Mouse (Mus musculus): ENCODE measurements around the gene Tcfl5.

The Tcfl5 gene

DNA sequence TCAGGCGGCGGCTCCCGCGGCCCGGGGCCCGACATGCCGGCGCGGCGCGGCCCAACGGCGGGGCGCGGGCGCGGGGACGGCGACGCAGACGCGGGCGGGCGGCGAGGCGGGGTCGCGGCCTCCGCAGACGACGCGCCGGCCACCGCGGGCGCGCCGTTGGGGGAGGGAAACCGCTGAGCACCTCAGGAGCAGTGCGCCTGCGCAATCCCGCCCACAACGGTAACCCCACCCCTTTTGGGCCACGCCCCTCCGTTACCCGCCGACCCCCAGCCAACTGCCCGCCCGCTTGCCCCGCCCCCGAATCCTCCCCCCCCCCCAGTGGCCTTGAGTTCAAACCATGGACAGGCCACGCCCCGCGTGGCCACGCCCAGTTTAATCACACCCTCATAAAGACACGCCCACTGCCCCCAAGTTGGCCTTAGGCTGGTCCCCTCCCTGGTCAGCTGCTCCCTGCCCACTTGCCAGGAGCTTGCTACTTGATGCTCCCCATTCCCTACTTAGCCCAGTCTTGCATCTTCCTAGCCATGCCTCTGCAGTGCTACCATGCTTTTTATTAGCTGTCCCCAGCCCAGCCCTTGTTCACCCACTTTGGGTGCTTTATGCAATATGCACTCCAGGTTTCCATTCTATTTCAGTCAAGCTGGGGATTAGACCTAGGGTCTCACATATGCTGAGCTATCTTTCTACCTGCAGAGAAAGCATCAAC, at the start of gene Tcfl5:
TSS of gene Tcfl5 (minus strand) at position 154 of the 706 bp plus-strand sequence.
- peak; percentile 66 for DNase-seq (ENCODE audit: low read depth, low spot score)

DNA sequence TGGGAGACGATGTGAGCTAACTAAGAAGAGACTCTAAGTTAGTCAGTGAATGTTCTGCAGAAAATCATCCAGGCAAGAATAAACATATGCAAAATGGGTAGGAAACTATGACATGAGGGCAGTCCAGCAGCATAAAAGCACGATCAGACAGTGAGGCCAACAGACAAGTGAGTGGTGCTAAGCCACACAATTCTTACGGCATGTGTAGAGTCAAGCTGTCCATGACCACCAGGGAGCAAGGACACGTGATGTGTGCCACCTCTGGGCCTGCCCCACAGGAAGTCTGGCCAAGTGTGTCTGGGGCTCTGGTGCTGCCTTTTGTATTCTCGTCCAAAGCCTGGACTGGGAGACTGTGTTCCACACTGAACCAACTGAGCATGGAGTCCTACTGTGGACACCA, 47.3 kb upstream of the Tcfl5 start:
- no peak for DNase-seq (ENCODE audit: low read depth, low spot score)

DNA sequence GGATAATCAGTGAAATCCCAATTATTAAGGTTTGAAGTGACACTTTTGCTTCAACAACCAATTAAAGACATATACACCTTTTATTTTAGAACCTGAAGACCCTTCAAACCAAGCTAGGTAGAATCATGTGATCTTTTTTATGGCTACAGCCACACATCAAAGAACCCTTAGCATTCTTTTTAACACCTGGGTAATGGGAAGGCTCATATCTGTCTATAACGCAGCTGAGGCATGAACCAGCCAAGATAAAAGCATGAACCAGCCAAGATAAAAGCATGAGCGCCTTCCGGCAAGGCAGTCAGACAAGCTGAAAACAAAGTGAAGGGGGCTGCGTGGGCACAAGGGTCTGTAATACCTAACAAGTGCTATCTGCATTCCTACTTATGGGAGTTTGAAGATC, 41.5 kb upstream of the Tcfl5 start:
- DNase-seq (ENCODE audit: low read depth, low spot score): no peak

- no peak for DNase-seq (ENCODE audit: low read depth, low spot score)
These were observed 41.0 kb upstream of the Tcfl5 start for GRCm38 (mm10) chr2:180683524-180683923.

GRCm38 (mm10) chr2:180681225-180681624, 38.7 kb upstream of the Tcfl5 start:
- DNase-seq (ENCODE audit: low read depth, low spot score): peak; percentile 53

DNA sequence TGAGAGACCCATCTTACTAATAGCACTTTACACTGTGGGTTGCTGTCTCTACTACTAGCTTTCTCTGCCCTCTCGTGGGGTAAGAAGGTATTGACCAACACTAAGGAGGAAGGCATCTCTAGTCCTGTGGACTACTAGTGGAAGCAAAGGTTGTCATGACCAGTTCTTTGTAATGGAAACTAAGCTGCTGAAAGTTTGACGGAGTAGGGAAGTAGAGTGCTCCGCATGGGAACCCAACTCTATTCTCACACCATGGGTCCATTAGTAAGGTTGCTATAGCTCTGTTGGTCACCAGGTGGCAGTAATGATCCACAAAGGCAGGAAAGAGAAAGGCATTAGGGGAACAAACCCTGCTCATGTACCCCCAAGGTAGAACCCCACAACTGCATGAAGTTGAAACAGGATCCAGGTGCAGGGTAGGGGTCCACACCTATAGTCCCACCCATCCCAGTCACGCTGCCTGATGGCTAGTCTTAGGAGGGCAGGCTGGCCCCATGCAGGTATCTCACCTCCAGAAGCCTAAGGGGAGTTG, 36.2 kb upstream of the Tcfl5 start:
- DNase-seq (ENCODE audit: low read depth, low spot score): peak; percentile 93

- DNase-seq (ENCODE audit: low read depth, low spot score): no peak
These were observed 34.2 kb upstream of the Tcfl5 start for GRCm38 (mm10) chr2:180676706-180677105.

DNA sequence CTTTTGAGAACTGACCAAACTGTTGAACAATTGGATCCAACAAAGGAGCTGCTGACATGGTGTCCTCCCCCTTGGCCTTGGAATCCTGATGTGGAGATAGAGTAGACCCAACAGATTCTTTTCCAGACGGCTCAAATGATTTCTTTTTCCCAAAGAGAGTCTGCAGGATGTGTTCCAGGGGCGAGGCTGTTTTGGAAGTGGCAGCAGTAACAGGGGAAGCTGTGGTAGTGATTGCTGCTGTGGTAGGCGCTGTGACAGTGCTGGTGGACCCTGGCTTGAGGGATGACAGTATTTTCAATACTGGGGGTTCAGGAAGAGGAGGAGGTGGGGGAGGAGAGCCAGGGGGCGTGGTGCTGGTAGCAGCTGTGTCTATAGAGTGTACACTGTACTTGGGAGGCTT, 19.5 kb upstream of the Tcfl5 start:
- DNase-seq (ENCODE audit: low read depth, low spot score): no peak

DNA sequence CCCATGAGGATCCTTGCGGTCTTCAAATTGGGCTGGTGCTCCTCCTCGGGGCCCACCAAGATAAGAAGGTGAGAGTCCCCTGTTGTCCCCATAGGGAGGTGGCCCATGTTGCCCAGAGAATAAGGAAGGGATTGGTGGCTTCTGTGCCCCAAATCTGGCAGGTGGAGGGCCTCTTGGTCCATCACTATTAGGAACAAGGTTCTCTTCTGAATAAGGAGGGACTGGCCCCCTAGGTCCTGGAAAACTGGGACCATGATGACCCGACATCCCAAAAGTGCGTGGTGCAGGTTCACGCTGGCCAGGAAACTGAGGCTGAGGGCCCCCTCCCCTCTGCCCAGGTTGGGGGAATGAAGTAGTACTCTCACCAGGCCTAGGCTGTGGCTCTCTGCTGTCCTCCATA, 18.0 kb upstream of the Tcfl5 start:
- no peak for DNase-seq (ENCODE audit: low read depth, low spot score)

DNA sequence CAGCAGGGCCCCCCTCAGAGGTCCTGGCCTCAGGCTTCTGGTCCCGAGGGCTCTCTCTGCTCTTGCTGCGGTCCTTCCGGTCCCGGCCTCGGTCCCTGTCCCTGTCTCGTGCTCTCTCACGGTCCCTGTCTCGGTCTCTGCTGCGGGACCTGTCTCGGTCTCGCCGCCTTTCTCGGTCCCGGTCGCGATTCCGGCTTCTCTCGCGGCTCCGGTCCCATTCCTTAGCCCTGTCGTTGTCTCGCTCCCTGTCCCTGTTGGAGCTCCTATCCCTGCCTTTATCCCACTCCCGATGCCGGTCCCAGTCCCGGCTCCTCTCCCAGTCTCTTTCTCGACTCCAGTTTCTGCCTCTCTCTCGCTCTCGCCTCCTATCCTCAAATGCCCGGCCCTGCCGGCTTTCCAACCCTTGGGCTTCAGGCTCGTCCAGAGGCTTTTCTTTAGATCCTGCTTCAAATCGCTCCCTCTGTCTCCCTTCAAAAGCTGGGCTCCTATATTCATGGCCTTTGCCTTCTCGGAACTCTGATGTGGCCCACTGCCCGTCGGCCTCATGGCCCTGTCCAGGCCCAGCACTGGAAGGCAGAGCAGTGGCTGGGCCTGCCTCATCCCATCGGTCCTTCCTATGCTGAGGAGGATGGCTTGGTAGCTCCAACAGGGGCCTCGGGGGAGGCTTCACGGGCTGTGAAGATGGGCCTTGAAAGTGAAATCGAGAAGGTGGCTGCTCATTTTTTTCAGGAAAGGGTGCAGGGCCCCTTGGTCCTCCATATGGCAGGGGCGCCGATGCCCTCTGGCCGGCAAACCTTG, 17.0 kb upstream of the Tcfl5 start:
- no peak for DNase-seq (ENCODE audit: low read depth, low spot score)

DNA sequence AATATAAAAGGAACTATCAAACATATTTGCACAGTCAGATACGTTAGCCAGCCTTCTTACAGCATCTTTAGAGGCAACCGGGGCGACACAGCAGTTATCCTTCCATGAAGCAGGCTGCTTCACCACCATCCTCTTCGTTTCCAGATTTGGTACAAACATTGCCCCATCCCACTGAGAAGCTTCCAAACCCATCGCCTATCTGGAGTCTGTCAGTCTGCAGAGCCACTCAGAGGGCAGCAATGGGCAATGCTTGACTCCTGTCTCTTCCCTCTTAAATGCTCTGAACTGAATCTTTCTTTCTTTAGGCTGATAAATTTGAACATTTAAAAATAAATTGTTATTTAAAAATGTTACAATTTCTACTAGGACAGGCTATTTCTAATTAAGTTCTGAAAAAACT, 15.9 kb upstream of the Tcfl5 start:
- DNase-seq (ENCODE audit: low read depth, low spot score): no peak

DNA sequence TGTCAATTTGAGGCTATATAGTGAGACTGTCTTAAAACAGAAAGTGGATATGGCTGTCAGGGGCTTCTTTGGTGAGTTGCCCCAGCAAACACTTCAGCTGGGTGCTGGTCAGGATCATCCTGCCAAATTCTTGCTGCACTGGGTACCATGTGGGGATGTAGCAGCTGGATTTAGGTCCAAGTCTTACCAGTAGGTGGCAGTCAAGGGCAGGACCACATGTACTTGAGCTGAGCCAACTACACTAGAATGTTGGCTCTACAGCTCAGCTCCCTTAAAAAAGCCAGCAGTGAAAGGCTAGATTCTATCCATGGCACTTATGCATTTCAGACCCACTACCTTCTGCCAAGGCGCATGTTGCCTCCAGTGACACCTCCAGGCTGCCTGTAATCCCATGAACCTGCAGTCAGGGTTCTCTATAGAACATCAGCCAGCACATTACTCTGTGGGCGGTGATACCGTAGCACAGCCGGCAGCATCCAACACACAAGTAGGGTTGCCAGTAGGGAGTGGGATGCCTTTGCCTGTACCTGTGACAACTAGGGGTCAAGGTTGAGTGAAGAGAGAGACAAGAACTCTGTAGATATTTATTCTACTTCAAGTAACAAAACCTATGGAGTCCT, 15.0 kb upstream of the Tcfl5 start:
- peak; percentile 90 for DNase-seq (ENCODE audit: low read depth, low spot score)

DNA sequence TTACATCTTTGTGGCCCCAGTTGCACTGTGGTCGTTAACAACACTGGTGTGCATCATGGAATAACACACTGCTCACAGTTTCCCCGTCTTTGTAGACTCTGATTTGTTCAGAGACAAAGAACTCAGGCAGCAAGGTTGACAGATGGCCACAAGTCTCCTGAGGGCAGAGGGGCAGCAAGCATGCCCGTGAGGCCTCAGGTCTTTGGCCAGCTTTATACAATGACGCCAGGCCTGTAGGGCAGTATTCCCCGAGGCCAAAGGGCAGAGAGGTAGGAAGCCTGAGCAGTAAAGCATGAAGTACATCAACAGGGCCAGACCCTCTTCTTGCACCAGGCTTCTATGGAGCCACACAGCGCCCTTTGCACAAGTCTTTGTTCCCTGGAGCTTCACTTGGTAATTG, 12.6 kb upstream of the Tcfl5 start:
- DNase-seq (ENCODE audit: low read depth, low spot score): no peak

GRCm38 (mm10) chr2:180654666-180655065, 12.2 kb upstream of the Tcfl5 start:
- DNase-seq (ENCODE audit: low read depth, low spot score): no peak

DNA sequence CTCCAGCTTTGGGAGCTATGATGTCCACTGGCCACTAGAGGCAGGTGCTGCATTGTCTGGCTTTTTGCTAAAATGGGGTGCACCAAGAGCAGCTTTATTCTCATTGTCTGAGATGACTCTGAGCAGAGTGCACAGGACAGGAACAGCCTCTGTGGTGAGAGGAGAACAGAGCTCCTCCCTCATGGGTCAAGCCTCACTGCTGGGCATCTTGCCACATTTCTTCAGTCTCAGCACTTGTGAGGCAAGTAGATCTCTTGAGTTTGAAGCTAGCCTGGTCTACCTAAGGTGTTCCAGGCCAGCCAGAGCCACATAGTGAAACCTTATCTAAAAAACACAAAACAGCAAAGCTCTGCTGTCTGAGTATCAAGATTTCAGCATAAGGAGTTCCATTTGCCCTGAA, 4.3 kb upstream of the Tcfl5 start:
- DNase-seq (ENCODE audit: low read depth, low spot score): no peak

GRCm38 (mm10) chr2:180643626-180644025, 1.1 kb upstream of the Tcfl5 start:
- no peak for DNase-seq (ENCODE audit: low read depth, low spot score)

GRCm38 (mm10) chr2:180641576-180642554, 643 bp downstream of the Tcfl5 start:
- DNase-seq (ENCODE audit: low read depth, low spot score): peak; percentile 72

- DNase-seq (ENCODE audit: low read depth, low spot score): no peak
These were observed 30.6 kb downstream of the Tcfl5 start for GRCm38 (mm10) chr2:180611882-180612281.

DNA sequence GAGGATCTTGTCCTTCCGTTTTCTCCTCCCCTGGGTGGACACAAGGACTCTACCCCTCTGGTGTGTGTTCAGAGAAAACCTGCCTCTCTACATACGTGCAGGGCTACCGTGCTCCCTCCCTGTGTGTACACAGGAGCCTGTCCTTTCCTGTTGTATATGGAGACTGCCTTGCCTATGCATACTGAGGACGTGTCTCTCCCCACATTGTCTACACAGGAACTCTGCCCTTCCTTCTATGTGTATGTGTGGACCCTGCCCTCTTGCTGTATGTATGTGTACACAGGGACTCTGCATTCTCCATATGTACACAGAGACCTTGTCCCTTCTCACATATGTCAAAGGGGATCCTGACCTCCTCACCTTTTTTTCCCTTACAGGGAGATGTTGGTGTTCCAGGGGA, 32.2 kb downstream of the Tcfl5 start:
- DNase-seq (ENCODE audit: low read depth, low spot score): no peak

GRCm38 (mm10) chr2:180604781-180605180, 37.7 kb downstream of the Tcfl5 start:
- peak; percentile 79 for DNase-seq (ENCODE audit: low read depth, low spot score)

- DNase-seq (ENCODE audit: low read depth, low spot score): no peak
These were observed 41.9 kb downstream of the Tcfl5 start for GRCm38 (mm10) chr2:180600569-180601021.
